Mouse (Mus musculus): ENCODE measurements at regions not wholly inside any gene's neighbourhood (a gene's known extent, or its start where the extent isn't known, plus 50 kb on each side); places are given as distances from the start of the nearest gene placed in this dataset.

- WGBS: 88% methylated on average over 9 of the region's 9 CpGs
- peaks cover 36% of the 10 kb centered on the region for H3K4me1 ChIP-seq
Observed at GRCm38 (mm10) chr11:112865836-112866235, 83.8 kb downstream of the Sox9 start.

GRCm38 (mm10) chr11:112869571-112869970, 87.5 kb downstream of the Sox9 start:
- no peak overlapping the region for H3K4me3 ChIP-seq (replicated peaks)
- 14% methylated on average over 5 of the region's 5 CpGs for WGBS
- no peaks in the 10 kb centered on the region for H3K36me3 ChIP-seq (replicated peaks)
- H3K9me3 ChIP-seq: no peaks in the 10 kb centered on the region
- peak overlapping the region; percentile 92 for H3K27ac ChIP-seq
- H3K4me2 ChIP-seq: peak overlapping the region; percentile 44
- peaks cover 4% of the 10 kb centered on the region; the same call in 1 of the 2 replicates for H3K27me3 ChIP-seq
- peaks cover 45% of the 10 kb centered on the region for H3K4me1 ChIP-seq
- no peak for ATAC-seq (ENCODE audit: low FRiP score)
- H3K9ac ChIP-seq: no peak overlapping the region; the same call in 1 of the 2 replicates

More at GRCm38 (mm10) chr11:112865836-112866235, 83.8 kb downstream of the Sox9 start:
- H3K9me3 ChIP-seq: no peaks in the 10 kb centered on the region
- H3K27me3 ChIP-seq: no peaks in the 10 kb centered on the region
- H3K9ac ChIP-seq: no peak overlapping the region
- H3K36me3 ChIP-seq (replicated peaks): no peaks in the 10 kb centered on the region
- no peak for ATAC-seq (ENCODE audit: low FRiP score)
- no peak overlapping the region for H3K27ac ChIP-seq
- no peak overlapping the region for H3K4me2 ChIP-seq
- no peak overlapping the region for H3K4me3 ChIP-seq (replicated peaks)

GRCm38 (mm10) chr11:112870201-112871035, 88.4 kb downstream of the Sox9 start:
- Histone ChIP-seq H3K4me3 (replicated peaks) (peak overlapping the region; percentile 10; the same call in 1 of the 2 replicates), H3K9ac (peak overlapping the region; percentile 30; the same call in 1 of the 2 replicates), H3K4me1 (peaks cover 45% of the 10 kb centered on the region), H3K27ac (peak overlapping the region; percentile 92), H3K9me3 (no peaks in the 10 kb centered on the region), H3K4me2 (peak overlapping the region; percentile 44), H3K27me3 (peaks cover 4% of the 10 kb centered on the region; the same call in 1 of the 2 replicates), H3K36me3 (replicated peaks) (no peaks in the 10 kb centered on the region)
- peak; percentile 93 for ATAC-seq (ENCODE audit: low FRiP score)
- WGBS: 1% methylated on average over 17 of the region's 17 CpGs

- Histone ChIP-seq H3K4me3 (replicated peaks) (no peak overlapping the region), H3K27me3 (peaks cover 4% of the 10 kb centered on the region; the same call in 1 of the 2 replicates), H3K9me3 (no peaks in the 10 kb centered on the region), H3K9ac (no peak overlapping the region), H3K4me1 (peaks cover 50% of the 10 kb centered on the region), H3K27ac (peak overlapping the region; percentile 78), H3K4me2 (0 out of 2 replicates have a peak overlapping the region, but pooled peaks have one; percentile 8), H3K36me3 (replicated peaks) (no peaks in the 10 kb centered on the region)
- no peak; the same call in 1 of the 2 replicates for ATAC-seq (ENCODE audit: low FRiP score)
- 33% methylated on average over 11 of the region's 11 CpGs for WGBS
Observed at GRCm38 (mm10) chr11:112872677-112873367, 90.8 kb downstream of the Sox9 start.

- peaks cover 47% of the 10 kb centered on the region for H3K4me1 ChIP-seq
- 94% methylated on average over 11 of the region's 11 CpGs for WGBS
Observed at GRCm38 (mm10) chr11:112874239-112874638, 92.2 kb downstream of the Sox9 start.

GRCm38 (mm10) chr11:112876226-112876625, 94.2 kb downstream of the Sox9 start:
- no peaks in the 10 kb centered on the region for H3K9me3 ChIP-seq
- H3K27me3 ChIP-seq: peaks cover 4% of the 10 kb centered on the region; the same call in 1 of the 2 replicates
- H3K36me3 ChIP-seq (replicated peaks): no peaks in the 10 kb centered on the region
- 0 out of 2 replicates have a peak, but pooled peaks have one; percentile 36 for ATAC-seq (ENCODE audit: low FRiP score)
- no peak overlapping the region for H3K4me2 ChIP-seq
- H3K27ac ChIP-seq: no peak overlapping the region
- H3K9ac ChIP-seq: no peak overlapping the region
- H3K4me1 ChIP-seq: peaks cover 27% of the 10 kb centered on the region
- no peak overlapping the region for H3K4me3 ChIP-seq (replicated peaks)
- 30% methylated on average over 8 of the region's 8 CpGs for WGBS

More at GRCm38 (mm10) chr11:112874239-112874638, 92.2 kb downstream of the Sox9 start:
- peaks cover 4% of the 10 kb centered on the region; the same call in 1 of the 2 replicates for H3K27me3 ChIP-seq
- no peak overlapping the region for H3K27ac ChIP-seq
- H3K9me3 ChIP-seq: no peaks in the 10 kb centered on the region
- H3K4me3 ChIP-seq (replicated peaks): no peak overlapping the region
- ATAC-seq (ENCODE audit: low FRiP score): no peak
- no peaks in the 10 kb centered on the region for H3K36me3 ChIP-seq (replicated peaks)
- no peak overlapping the region for H3K4me2 ChIP-seq
- H3K9ac ChIP-seq: no peak overlapping the region

GRCm38 (mm10) chr11:112878436-112878835, 96.4 kb downstream of the Sox9 start:
- Histone ChIP-seq H3K36me3 (replicated peaks) (no peaks in the 10 kb centered on the region), H3K27ac (no peak overlapping the region), H3K9me3 (no peaks in the 10 kb centered on the region), H3K9ac (no peak overlapping the region), H3K4me3 (replicated peaks) (no peak overlapping the region), H3K4me2 (no peak overlapping the region), H3K27me3 (no peaks in the 10 kb centered on the region), H3K4me1 (peaks cover 5% of the 10 kb centered on the region)
- ATAC-seq (ENCODE audit: low FRiP score): no peak

GRCm38 (mm10) chr11:112880736-112881135, 98.7 kb downstream of the Sox9 start:
- 92% methylated on average over 3 of the region's 3 CpGs for WGBS
- Histone ChIP-seq H3K36me3 (replicated peaks) (no peaks in the 10 kb centered on the region), H3K4me3 (replicated peaks) (no peak overlapping the region), H3K27me3 (no peaks in the 10 kb centered on the region), H3K9ac (no peak overlapping the region), H3K27ac (no peak overlapping the region), H3K4me1 (peaks cover 9% of the 10 kb centered on the region), H3K4me2 (no peak overlapping the region), H3K9me3 (no peaks in the 10 kb centered on the region)
- no peak for ATAC-seq (ENCODE audit: low FRiP score)

- Histone ChIP-seq H3K4me3 (replicated peaks) (no peak overlapping the region), H3K27ac (no peak overlapping the region), H3K27me3 (no peaks in the 10 kb centered on the region), H3K4me1 (peaks cover 3% of the 10 kb centered on the region; the same call in 1 of the 2 replicates), H3K9me3 (no peaks in the 10 kb centered on the region), H3K36me3 (replicated peaks) (no peaks in the 10 kb centered on the region), H3K9ac (no peak overlapping the region), H3K4me2 (no peak overlapping the region)
- WGBS: 62% methylated on average over 9 of the region's 9 CpGs
- no peak for ATAC-seq (ENCODE audit: low FRiP score)
Observed at GRCm38 (mm10) chr11:112885336-112885940, 103.4 kb downstream of the Sox9 start.

GRCm38 (mm10) chr11:112886139-112886538, 104.1 kb downstream of the Sox9 start:
- no peak overlapping the region for H3K4me3 ChIP-seq (replicated peaks)

GRCm38 (mm10) chr11:112889760-112890159, 107.7 kb downstream of the Sox9 start:
- Histone ChIP-seq H3K4me3 (replicated peaks) (no peak overlapping the region), H3K9me3 (no peaks in the 10 kb centered on the region), H3K27ac (no peak overlapping the region), H3K36me3 (replicated peaks) (no peaks in the 10 kb centered on the region), H3K4me2 (no peak overlapping the region), H3K27me3 (no peaks in the 10 kb centered on the region), H3K4me1 (peaks cover 3% of the 10 kb centered on the region; the same call in 1 of the 2 replicates), H3K9ac (no peak overlapping the region)
- ATAC-seq (ENCODE audit: low FRiP score): no peak
- WGBS: 95% methylated on average over 6 of the region's 6 CpGs

More at GRCm38 (mm10) chr11:112886139-112886538, 104.1 kb downstream of the Sox9 start:
- WGBS: 87% methylated on average over 16 of the region's 16 CpGs
- no peak for ATAC-seq (ENCODE audit: low FRiP score)
- Histone ChIP-seq H3K9ac (no peak overlapping the region), H3K36me3 (replicated peaks) (no peaks in the 10 kb centered on the region), H3K4me1 (peaks cover 3% of the 10 kb centered on the region; the same call in 1 of the 2 replicates), H3K9me3 (no peaks in the 10 kb centered on the region), H3K27me3 (no peaks in the 10 kb centered on the region), H3K4me2 (no peak overlapping the region), H3K27ac (no peak overlapping the region)

- H3K4me2 ChIP-seq: no peak overlapping the region
- H3K27ac ChIP-seq: no peak overlapping the region
- ATAC-seq (ENCODE audit: low FRiP score): no peak
- no peak overlapping the region for H3K4me3 ChIP-seq (replicated peaks)
- no peaks in the 10 kb centered on the region for H3K36me3 ChIP-seq (replicated peaks)
- H3K27me3 ChIP-seq: no peaks in the 10 kb centered on the region
- no peak overlapping the region for H3K9ac ChIP-seq
- WGBS: 88% methylated on average over 2 of the region's 2 CpGs
- no peaks in the 10 kb centered on the region for H3K4me1 ChIP-seq
- no peaks in the 10 kb centered on the region for H3K9me3 ChIP-seq
Observed at GRCm38 (mm10) chr11:112897597-112897996, 115.6 kb downstream of the Sox9 start.
